Mouse (Mus musculus): ENCODE results near the gene Rfx3. TPM values are rescaled to one million over a fixed set of nuclear protein-coding genes. Genes with fewer than 3 reads are reported as not detected.

Rfx3 gene
- polyA plus RNA-seq, 1 experiment from 2014 or later, result 7.4 TPM

DNA sequence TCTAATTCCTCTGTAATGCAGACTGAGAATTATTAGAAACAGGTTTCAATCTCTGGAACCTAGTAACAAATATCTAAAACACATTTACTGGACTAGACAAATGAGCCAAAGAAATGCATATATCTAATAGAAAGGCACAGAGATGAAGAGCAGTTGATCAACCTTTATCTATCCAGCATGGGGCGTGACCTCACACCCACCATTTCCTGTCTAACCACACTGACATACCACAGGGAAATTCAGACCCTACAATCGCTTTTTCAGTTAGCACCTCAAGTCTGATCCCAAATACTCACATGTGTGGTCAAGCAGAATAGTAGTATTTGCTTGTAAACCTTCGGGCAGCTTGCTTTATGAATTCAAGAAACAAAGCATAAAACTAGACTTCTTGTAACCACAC is 43.4 kb downstream of the Rfx3 start:
- no peak for ATAC-seq (ENCODE audit: insufficient number of reproducible peaks, insufficient read depth, low FRiP score, low read depth)
- H3K9me3 ChIP-seq (ENCODE audit: control insufficient read depth, low read length), result no peaks in the 10 kb centered on the region
- no peak overlapping the region for H3K4me3 ChIP-seq (ENCODE audit: control insufficient read depth in 1 of 2, insufficient read depth in 1 of 2, low read depth in 1 of 2, low read length in 2 of 2)
- H3K27me3 ChIP-seq (ENCODE audit: control insufficient read depth, insufficient read depth, low read length), result no peaks in the 10 kb centered on the region
- no peak overlapping the region for H3K4me2 ChIP-seq (ENCODE audit: low read length)
- WGBS, result 82% methylated on average over 3 of the region's 3 CpGs
- H3K9ac ChIP-seq (ENCODE audit: low read length), result no peak overlapping the region
- no peak overlapping the region for H3K27ac ChIP-seq (replicated peaks in 1 of 2; ENCODE audit: control insufficient read depth in 1 of 2, insufficient read depth in 1 of 2, low read depth in 2 of 2, low read length in 2 of 2)
- H3K36me3 ChIP-seq (ENCODE audit: control insufficient read depth, insufficient read depth, low read length), result no peaks in the 10 kb centered on the region
- 0 out of 4 replicates have a peak, but pooled peaks cover 0 to 3% of the 10 kb centered on the region in 2 experiments for H3K4me1 ChIP-seq (ENCODE audit: control insufficient read depth in 2 of 2, insufficient read depth in 2 of 2, low read length in 2 of 2)

GRCm38 (mm10) chr19:27961271-27961670 is 49.7 kb downstream of the Rfx3 start:
- no peaks in the 10 kb centered on the region for H3K36me3 ChIP-seq (ENCODE audit: control insufficient read depth, insufficient read depth, low read length)
- H3K4me1 ChIP-seq (ENCODE audit: control insufficient read depth in 2 of 2, insufficient read depth in 2 of 2, low read length in 2 of 2), result 0 out of 4 replicates have a peak, but pooled peaks cover 0 to 3% of the 10 kb centered on the region in 2 experiments
- H3K27me3 ChIP-seq (ENCODE audit: control insufficient read depth, insufficient read depth, low read length), result no peaks in the 10 kb centered on the region
- no peak overlapping the region for H3K4me3 ChIP-seq (ENCODE audit: control insufficient read depth in 1 of 2, insufficient read depth in 1 of 2, low read depth in 1 of 2, low read length in 2 of 2)
- no peak overlapping the region for H3K9ac ChIP-seq (ENCODE audit: low read length)
- no peaks in the 10 kb centered on the region for H3K9me3 ChIP-seq (ENCODE audit: control insufficient read depth, low read length)
- no peak overlapping the region for H3K4me2 ChIP-seq (ENCODE audit: low read length)
- no peak overlapping the region for H3K27ac ChIP-seq (replicated peaks in 1 of 2; ENCODE audit: control insufficient read depth in 1 of 2, insufficient read depth in 1 of 2, low read depth in 2 of 2, low read length in 2 of 2)
- 90% methylated on average over 3 of the region's 3 CpGs for WGBS
- no peak for ATAC-seq (ENCODE audit: insufficient number of reproducible peaks, insufficient read depth, low FRiP score, low read depth)

DNA sequence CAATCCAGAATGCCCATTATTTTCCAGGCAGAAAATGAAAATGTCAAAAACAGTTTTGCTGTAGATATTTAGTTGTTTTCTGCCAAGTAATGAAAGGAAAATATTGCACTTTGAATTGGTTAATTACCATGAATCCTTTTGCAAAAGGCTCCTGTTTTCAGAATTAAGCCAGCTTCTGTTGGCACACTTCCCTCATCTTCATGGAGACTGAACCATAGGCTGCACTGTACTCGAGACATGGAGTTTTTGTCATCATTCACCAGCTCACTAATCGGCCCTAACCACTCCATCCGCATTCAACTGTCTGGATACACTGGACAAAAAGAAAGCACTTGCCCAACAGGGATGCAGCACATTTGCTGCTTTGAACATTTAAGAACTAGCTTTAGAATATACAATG is 75.5 kb downstream of the Rfx3 start:
- Histone ChIP-seq H3K9me3 (ENCODE audit: control insufficient read depth, low read length) (no peaks in the 10 kb centered on the region), H3K4me2 (ENCODE audit: low read length) (no peak overlapping the region), H3K27me3 (ENCODE audit: control insufficient read depth, insufficient read depth, low read length) (no peaks in the 10 kb centered on the region), H3K36me3 (ENCODE audit: control insufficient read depth, insufficient read depth, low read length) (no peaks in the 10 kb centered on the region), H3K9ac (ENCODE audit: low read length) (no peak overlapping the region), H3K4me3 (ENCODE audit: control insufficient read depth in 1 of 2, insufficient read depth in 1 of 2, low read depth in 1 of 2, low read length in 2 of 2) (no peak overlapping the region), H3K4me1 (ENCODE audit: control insufficient read depth in 2 of 2, insufficient read depth in 2 of 2, low read length in 2 of 2) (no peaks in the 10 kb centered on the region), H3K27ac (replicated peaks in 1 of 2; ENCODE audit: control insufficient read depth in 1 of 2, insufficient read depth in 1 of 2, low read depth in 2 of 2, low read length in 2 of 2) (no peak overlapping the region)
- no peak for ATAC-seq (ENCODE audit: insufficient number of reproducible peaks, insufficient read depth, low FRiP score, low read depth)
- WGBS, result 67% methylated on average over 3 of the region's 3 CpGs

DNA sequence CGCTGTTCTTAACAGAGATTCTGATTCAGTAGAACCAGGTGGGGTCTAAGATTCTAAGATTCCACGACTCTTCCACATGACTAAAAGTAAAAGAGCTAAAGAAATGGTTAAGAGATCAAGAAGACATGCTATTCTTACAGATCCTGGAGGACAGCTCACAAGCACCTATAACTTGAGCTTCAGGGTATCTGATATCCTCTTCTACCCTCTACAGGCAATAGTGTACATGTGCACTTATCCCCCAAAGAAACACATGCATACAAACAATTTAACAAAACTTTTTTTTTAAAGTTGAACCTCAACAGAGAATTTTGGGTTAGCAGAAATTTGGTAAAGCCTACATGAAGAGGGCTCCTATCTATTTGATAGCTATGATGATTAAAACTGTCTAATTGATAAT is 79.8 kb downstream of the Rfx3 start:
- Histone ChIP-seq H3K4me3 (ENCODE audit: control insufficient read depth in 1 of 2, insufficient read depth in 1 of 2, low read depth in 1 of 2, low read length in 2 of 2) (no peak overlapping the region), H3K9me3 (ENCODE audit: control insufficient read depth, low read length) (no peaks in the 10 kb centered on the region), H3K4me1 (ENCODE audit: control insufficient read depth in 2 of 2, insufficient read depth in 2 of 2, low read length in 2 of 2) (peaks cover 0 to 3% of the 10 kb centered on the region in 2 experiments; a peak in 1 of 4 replicates), H3K4me2 (ENCODE audit: low read length) (no peak overlapping the region), H3K27me3 (ENCODE audit: control insufficient read depth, insufficient read depth, low read length) (no peaks in the 10 kb centered on the region), H3K27ac (replicated peaks in 1 of 2; ENCODE audit: control insufficient read depth in 1 of 2, insufficient read depth in 1 of 2, low read depth in 2 of 2, low read length in 2 of 2) (no peak overlapping the region), H3K36me3 (ENCODE audit: control insufficient read depth, insufficient read depth, low read length) (no peaks in the 10 kb centered on the region), H3K9ac (ENCODE audit: low read length) (no peak overlapping the region)
- no peak for ATAC-seq (ENCODE audit: insufficient number of reproducible peaks, insufficient read depth, low FRiP score, low read depth)
- WGBS, result 92% methylated on average over 2 of the region's 2 CpGs

DNA sequence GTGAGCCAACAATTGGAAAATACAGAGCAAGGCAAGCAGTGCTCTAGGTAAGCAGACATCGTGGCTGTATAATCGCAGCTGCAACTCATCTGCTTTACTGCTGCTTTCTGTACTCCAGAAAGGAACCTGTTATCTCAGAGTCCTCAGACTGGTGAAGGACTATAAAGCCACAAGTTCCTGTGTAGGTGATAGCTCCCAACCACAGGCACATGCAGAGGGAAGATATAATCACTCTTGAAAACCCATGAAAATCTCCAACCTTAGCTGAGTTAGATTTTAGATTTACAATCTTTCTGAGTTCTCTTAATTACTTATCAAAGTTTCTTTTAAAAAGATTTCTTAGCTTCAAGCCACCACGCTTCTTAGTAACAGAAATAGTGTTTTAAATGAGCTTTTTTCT is 84.6 kb downstream of the Rfx3 start:
- 32% methylated on average over 3 of the region's 3 CpGs for WGBS
- no peak for ATAC-seq (ENCODE audit: insufficient number of reproducible peaks, insufficient read depth, low FRiP score, low read depth)
- H3K27me3 ChIP-seq (ENCODE audit: control insufficient read depth, insufficient read depth, low read length), result no peaks in the 10 kb centered on the region

GRCm38 (mm10) chr19:27919040-27919439 is 91.9 kb downstream of the Rfx3 start:
- Histone ChIP-seq H3K27me3 (ENCODE audit: control insufficient read depth, insufficient read depth, low read length) (no peaks in the 10 kb centered on the region), H3K9ac (ENCODE audit: low read length) (no peak overlapping the region), H3K4me2 (ENCODE audit: low read length) (no peak overlapping the region), H3K4me1 (ENCODE audit: control insufficient read depth in 2 of 2, insufficient read depth in 2 of 2, low read length in 2 of 2) (no peaks in the 10 kb centered on the region), H3K4me3 (ENCODE audit: control insufficient read depth in 1 of 2, insufficient read depth in 1 of 2, low read depth in 1 of 2, low read length in 2 of 2) (no peak overlapping the region), H3K27ac (replicated peaks in 1 of 2; ENCODE audit: control insufficient read depth in 1 of 2, insufficient read depth in 1 of 2, low read depth in 2 of 2, low read length in 2 of 2) (no peak overlapping the region), H3K9me3 (ENCODE audit: control insufficient read depth, low read length) (no peaks in the 10 kb centered on the region), H3K36me3 (ENCODE audit: control insufficient read depth, insufficient read depth, low read length) (no peaks in the 10 kb centered on the region)
- ATAC-seq (ENCODE audit: insufficient number of reproducible peaks, insufficient read depth, low FRiP score, low read depth), result no peak
- WGBS, result 37% methylated on average over 2 of the region's 2 CpGs

More for the DNA sequence above, 84.6 kb downstream of the Rfx3 start:
- peaks cover 0 to 3% of the 10 kb centered on the region in 2 experiments; a peak in 1 of 4 replicates for H3K4me1 ChIP-seq (ENCODE audit: control insufficient read depth in 2 of 2, insufficient read depth in 2 of 2, low read length in 2 of 2)
- no peak overlapping the region for H3K4me3 ChIP-seq (ENCODE audit: control insufficient read depth in 1 of 2, insufficient read depth in 1 of 2, low read depth in 1 of 2, low read length in 2 of 2)
- no peak overlapping the region for H3K4me2 ChIP-seq (ENCODE audit: low read length)
- no peaks in the 10 kb centered on the region for H3K9me3 ChIP-seq (ENCODE audit: control insufficient read depth, low read length)
- H3K9ac ChIP-seq (ENCODE audit: low read length), result no peak overlapping the region
- no peak overlapping the region for H3K27ac ChIP-seq (replicated peaks in 1 of 2; ENCODE audit: control insufficient read depth in 1 of 2, insufficient read depth in 1 of 2, low read depth in 2 of 2, low read length in 2 of 2)
- H3K36me3 ChIP-seq (ENCODE audit: control insufficient read depth, insufficient read depth, low read length), result no peaks in the 10 kb centered on the region

GRCm38 (mm10) chr19:27916446-27916845 is 94.5 kb downstream of the Rfx3 start:
- Histone ChIP-seq H3K9ac (ENCODE audit: low read length) (no peak overlapping the region), H3K4me2 (ENCODE audit: low read length) (no peak overlapping the region), H3K27me3 (ENCODE audit: control insufficient read depth, insufficient read depth, low read length) (no peaks in the 10 kb centered on the region), H3K27ac (replicated peaks in 1 of 2; ENCODE audit: control insufficient read depth in 1 of 2, insufficient read depth in 1 of 2, low read depth in 2 of 2, low read length in 2 of 2) (no peak overlapping the region), H3K4me3 (ENCODE audit: control insufficient read depth in 1 of 2, insufficient read depth in 1 of 2, low read depth in 1 of 2, low read length in 2 of 2) (no peak overlapping the region), H3K4me1 (ENCODE audit: control insufficient read depth in 2 of 2, insufficient read depth in 2 of 2, low read length in 2 of 2) (no peaks in the 10 kb centered on the region), H3K9me3 (ENCODE audit: control insufficient read depth, low read length) (no peaks in the 10 kb centered on the region), H3K36me3 (ENCODE audit: control insufficient read depth, insufficient read depth, low read length) (no peaks in the 10 kb centered on the region)
- ATAC-seq (ENCODE audit: insufficient number of reproducible peaks, insufficient read depth, low FRiP score, low read depth), result no peak
- 53% methylated on average over 2 of the region's 2 CpGs for WGBS

DNA sequence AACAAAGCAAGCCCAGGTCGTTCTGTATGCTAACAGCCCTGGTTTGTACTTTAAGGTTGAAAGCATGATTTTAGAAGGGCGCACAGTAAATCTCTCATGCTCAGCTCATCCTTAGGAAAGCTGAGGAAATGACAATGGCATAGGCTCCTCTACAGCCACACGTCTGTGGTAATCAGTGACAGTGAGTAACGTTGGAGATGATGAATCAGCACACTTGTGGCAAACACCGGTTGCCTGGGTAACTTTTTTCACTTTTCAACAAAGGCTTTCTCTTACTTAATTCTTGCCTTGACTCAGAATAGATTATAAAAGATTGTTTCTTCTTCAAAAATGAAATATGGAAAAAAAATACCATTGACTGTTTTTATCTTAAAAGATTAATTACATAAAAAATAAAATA is 104.0 kb downstream of the Rfx3 start:
- no peak overlapping the region for H3K4me3 ChIP-seq (ENCODE audit: control insufficient read depth in 1 of 2, insufficient read depth in 1 of 2, low read depth in 1 of 2, low read length in 2 of 2)
- no peak overlapping the region for H3K9ac ChIP-seq (ENCODE audit: low read length)
- no peak for ATAC-seq (ENCODE audit: insufficient number of reproducible peaks, insufficient read depth, low FRiP score, low read depth)
- 0 out of 4 replicates have a peak, but pooled peaks cover 0 to 2% of the 10 kb centered on the region in 2 experiments for H3K4me1 ChIP-seq (ENCODE audit: control insufficient read depth in 2 of 2, insufficient read depth in 2 of 2, low read length in 2 of 2)
- WGBS, result 61% methylated on average over 5 of the region's 5 CpGs
- no peaks in the 10 kb centered on the region for H3K27me3 ChIP-seq (ENCODE audit: control insufficient read depth, insufficient read depth, low read length)
- no peak overlapping the region for H3K4me2 ChIP-seq (ENCODE audit: low read length)
- no peaks in the 10 kb centered on the region for H3K36me3 ChIP-seq (ENCODE audit: control insufficient read depth, insufficient read depth, low read length)
- no peak overlapping the region for H3K27ac ChIP-seq (replicated peaks in 1 of 2; ENCODE audit: control insufficient read depth in 1 of 2, insufficient read depth in 1 of 2, low read depth in 2 of 2, low read length in 2 of 2)
- H3K9me3 ChIP-seq (ENCODE audit: control insufficient read depth, low read length), result no peaks in the 10 kb centered on the region
